Mouse (Mus musculus): Measurements from ENCODE around the gene Ppp1r35. TPM values are rescaled to one million over a fixed set of nuclear protein-coding genes. Genes with fewer than 3 reads are reported as not detected.

The Ppp1r35 gene
- polyA plus RNA-seq, 1 experiment from 2014 or later, result 33.9 TPM

DNA sequence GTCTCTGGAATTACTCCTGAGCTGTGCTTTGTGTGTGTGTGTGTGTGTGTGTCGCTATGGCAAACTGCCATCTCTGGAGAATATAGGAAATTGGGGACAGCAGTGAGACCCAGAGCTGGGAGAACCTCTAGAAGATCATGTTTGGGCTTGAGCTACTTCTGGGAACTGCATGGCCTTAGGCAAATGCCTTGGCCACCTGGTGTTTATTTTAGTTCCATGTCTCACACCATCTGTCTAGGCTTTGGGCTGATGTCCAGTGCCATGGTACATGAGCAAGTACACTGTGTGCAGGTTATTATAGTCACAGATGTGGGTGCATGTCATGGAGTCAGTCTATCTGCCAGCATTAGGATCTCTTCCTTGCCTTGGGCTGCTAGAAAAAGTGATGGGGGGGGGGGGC lies 44.0 kb downstream of the Ppp1r35 start:
- Histone ChIP-seq H3K9me3 (no peaks in the 10 kb centered on the region), H3K36me3 (no peaks in the 10 kb centered on the region), H3K27me3 (no peaks in the 10 kb centered on the region), H3K27ac (no peak overlapping the region), H3K4me1 (no peaks in the 10 kb centered on the region), H3K4me3 (no peak overlapping the region), H3K4me2 (no peak overlapping the region), H3K9ac (no peak overlapping the region)
- no peak for ATAC-seq (ENCODE audit: borderline replicate concordance, extremely low read depth, low FRiP score, low TSS enrichment)
- 81% methylated on average over 1 of the region's 1 CpGs for WGBS

DNA sequence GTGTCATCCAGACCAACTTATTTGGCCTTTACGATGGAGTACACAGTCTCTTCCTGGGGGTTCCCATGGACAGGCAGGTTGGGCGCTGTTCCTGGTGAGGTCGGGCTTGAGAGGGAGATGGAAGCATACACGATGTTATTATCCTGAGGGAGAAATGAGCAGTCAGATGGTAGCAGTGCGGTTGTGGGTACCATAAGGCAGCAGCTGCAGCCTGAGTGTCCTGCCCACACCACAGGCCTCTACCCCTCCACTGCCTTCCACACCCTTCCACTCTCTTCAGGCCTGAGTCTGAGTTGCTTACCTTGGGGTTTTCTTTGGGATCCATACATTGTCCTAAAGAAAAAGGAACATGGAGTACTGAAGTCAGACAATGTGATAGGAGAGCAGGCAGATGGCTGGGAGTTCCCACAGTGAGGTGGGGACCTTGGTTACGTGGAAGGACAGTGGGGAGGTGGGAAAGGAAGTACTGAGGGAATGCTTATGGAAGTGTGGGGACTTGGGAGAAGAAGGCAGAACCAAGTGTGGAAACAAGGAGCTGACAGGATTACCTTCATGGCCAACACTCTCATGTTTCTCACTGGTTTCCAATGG lies 44.9 kb downstream of the Ppp1r35 start:
- H3K4me1 ChIP-seq, result no peaks in the 10 kb centered on the region
- H3K27ac ChIP-seq, result no peak overlapping the region
- H3K4me3 ChIP-seq, result no peak overlapping the region
- H3K27me3 ChIP-seq, result no peaks in the 10 kb centered on the region
- no peak overlapping the region for H3K4me2 ChIP-seq
- H3K36me3 ChIP-seq, result no peaks in the 10 kb centered on the region
- WGBS, result 87% methylated on average over 6 of the region's 6 CpGs
- no peaks in the 10 kb centered on the region for H3K9me3 ChIP-seq
- no peak overlapping the region for H3K9ac ChIP-seq
- ATAC-seq (ENCODE audit: borderline replicate concordance, extremely low read depth, low FRiP score, low TSS enrichment), result no peak

DNA sequence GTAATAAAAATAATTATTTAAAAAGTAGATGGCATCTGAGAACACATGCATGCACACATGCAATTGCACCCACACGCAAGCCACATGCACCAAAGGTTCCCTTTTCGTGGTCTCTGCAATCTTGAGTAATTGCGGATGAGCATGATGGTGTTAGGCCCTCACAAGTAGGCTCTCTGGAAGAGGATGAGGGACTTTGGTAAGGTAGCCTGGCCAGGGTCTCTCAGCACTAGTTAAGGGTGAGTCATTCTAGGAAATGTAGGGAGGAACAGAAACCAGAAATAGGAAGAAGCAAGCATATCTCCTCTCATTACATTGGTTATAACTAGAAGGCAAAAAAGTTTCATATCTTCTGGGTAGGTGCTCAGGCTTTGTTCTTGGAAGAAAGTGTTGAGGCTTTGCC lies 46.4 kb downstream of the Ppp1r35 start:
- 89% methylated on average over 3 of the region's 3 CpGs for WGBS
- no peaks in the 10 kb centered on the region for H3K36me3 ChIP-seq
- no peaks in the 10 kb centered on the region for H3K4me1 ChIP-seq
- no peak for ATAC-seq (ENCODE audit: borderline replicate concordance, extremely low read depth, low FRiP score, low TSS enrichment)
- no peak overlapping the region for H3K27ac ChIP-seq
- H3K9ac ChIP-seq, result no peak overlapping the region
- no peaks in the 10 kb centered on the region for H3K9me3 ChIP-seq
- H3K4me2 ChIP-seq, result no peak overlapping the region
- H3K4me3 ChIP-seq, result no peak overlapping the region
- H3K27me3 ChIP-seq, result no peaks in the 10 kb centered on the region

DNA sequence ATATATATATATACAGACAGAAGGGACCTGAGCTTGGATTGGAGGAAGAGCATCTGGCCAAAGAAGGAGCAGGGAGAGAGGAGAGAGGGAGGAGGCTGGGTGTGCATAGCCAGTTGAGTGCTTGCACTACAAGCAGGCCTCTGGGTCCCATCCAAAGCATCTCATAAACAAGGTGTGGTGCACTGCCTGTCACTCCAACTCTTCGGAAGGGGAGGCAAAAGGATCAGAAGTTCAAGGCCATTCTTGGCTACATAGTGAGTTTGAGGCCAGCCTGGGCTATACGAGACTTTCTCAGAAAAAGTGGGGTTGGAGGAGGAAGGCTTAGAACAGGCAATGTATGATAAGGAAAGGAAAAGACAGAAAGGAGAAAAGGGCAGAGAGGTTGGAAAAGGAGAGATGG lies 47.3 kb downstream of the Ppp1r35 start:
- Histone ChIP-seq H3K27ac (no peak overlapping the region), H3K4me3 (no peak overlapping the region), H3K4me2 (no peak overlapping the region), H3K9me3 (no peaks in the 10 kb centered on the region), H3K9ac (no peak overlapping the region), H3K27me3 (no peaks in the 10 kb centered on the region), H3K4me1 (no peaks in the 10 kb centered on the region), H3K36me3 (no peaks in the 10 kb centered on the region)
- WGBS, result 74% methylated on average over 2 of the region's 2 CpGs
- ATAC-seq (ENCODE audit: borderline replicate concordance, extremely low read depth, low FRiP score, low TSS enrichment), result no peak

DNA sequence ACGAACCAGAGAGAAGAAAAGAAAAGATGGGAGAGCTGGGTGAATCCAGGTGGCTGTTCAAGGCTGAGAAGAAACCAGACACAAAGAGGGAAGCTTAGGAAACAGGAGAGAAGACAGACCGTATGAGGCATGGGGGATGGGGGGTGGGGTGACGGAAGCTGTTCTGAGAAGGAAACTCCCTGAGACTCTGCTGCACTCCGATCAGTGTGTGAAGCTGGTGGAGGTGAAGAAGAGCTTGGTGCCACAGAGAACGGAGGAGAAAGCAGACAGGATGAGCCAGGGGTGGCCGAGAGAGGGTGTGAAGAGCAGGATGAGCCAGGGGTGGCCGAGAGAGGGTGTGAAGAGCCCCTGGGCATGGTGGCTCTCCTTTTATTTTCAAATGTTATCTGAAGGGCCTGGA lies 47.8 kb downstream of the Ppp1r35 start:
- H3K4me1 ChIP-seq, result no peaks in the 10 kb centered on the region
- no peaks in the 10 kb centered on the region for H3K36me3 ChIP-seq
- WGBS, result 46% methylated on average over 7 of the region's 7 CpGs

DNA sequence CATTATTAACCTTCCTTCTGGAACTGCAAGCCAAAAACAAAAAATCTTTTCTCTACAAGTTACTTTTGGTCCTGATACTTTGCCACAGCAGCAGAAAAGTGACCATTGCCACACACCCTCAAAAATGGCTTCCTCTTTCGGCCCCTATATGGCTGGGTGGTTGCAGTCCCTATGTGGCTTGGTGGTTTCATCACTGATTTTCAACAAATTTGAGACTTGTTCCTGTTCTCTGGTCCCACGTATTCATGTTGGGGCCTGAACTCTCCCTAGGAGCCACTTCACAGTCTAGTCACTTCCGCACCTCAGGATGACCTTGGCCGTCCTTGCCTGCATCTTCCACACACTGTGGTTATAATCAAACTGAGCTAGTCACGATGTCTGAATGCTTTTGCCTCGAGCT lies 50.0 kb downstream of the Ppp1r35 start:
- no peaks in the 10 kb centered on the region for H3K9me3 ChIP-seq
- no peak for ATAC-seq (ENCODE audit: borderline replicate concordance, extremely low read depth, low FRiP score, low TSS enrichment)
- no peak overlapping the region for H3K9ac ChIP-seq
- H3K4me3 ChIP-seq, result no peak overlapping the region
- no peaks in the 10 kb centered on the region for H3K4me1 ChIP-seq
- H3K36me3 ChIP-seq, result no peaks in the 10 kb centered on the region
- H3K4me2 ChIP-seq, result no peak overlapping the region
- H3K27me3 ChIP-seq, result no peaks in the 10 kb centered on the region
- 77% methylated on average over 6 of the region's 6 CpGs for WGBS
- no peak overlapping the region for H3K27ac ChIP-seq

More for the DNA sequence above, 47.8 kb downstream of the Ppp1r35 start:
- no peak for ATAC-seq (ENCODE audit: borderline replicate concordance, extremely low read depth, low FRiP score, low TSS enrichment)
- Histone ChIP-seq H3K4me2 (no peak overlapping the region), H3K4me3 (no peak overlapping the region), H3K27ac (no peak overlapping the region), H3K9ac (no peak overlapping the region), H3K27me3 (no peaks in the 10 kb centered on the region), H3K9me3 (no peaks in the 10 kb centered on the region)

Other genes with a start within 250 kb of the Ppp1r35 start
- gene Epo, start 245.6 kb upstream of the Ppp1r35 start, polyA plus RNA-seq (2015; fragmentation: Nextera tagmentation; extraction: Ambion mirVana), result 0.55 and 0.66 TPM in 2 replicates
- gene Gnb2, start 245.3 kb upstream of the Ppp1r35 start, polyA plus RNA-seq (2015; fragmentation: Nextera tagmentation; extraction: Ambion mirVana), result 414 and 437 TPM in 2 replicates
- 0.24 and 0.71 TPM in 2 replicates for gene Actl6b, start 225.3 kb upstream of the Ppp1r35 start, polyA plus RNA-seq (2015; fragmentation: Nextera tagmentation; extraction: Ambion mirVana)
- 0.31 and 0.40 TPM in 2 replicates for gene Tfr2, start 209.0 kb upstream of the Ppp1r35 start, polyA plus RNA-seq (2015; fragmentation: Nextera tagmentation; extraction: Ambion mirVana)
- 31.6 and 32.8 TPM in 2 replicates for gene Mospd3, start 177.8 kb upstream of the Ppp1r35 start, polyA plus RNA-seq (2015; fragmentation: Nextera tagmentation; extraction: Ambion mirVana)
- gene Pcolce, start 165.1 kb upstream of the Ppp1r35 start, polyA plus RNA-seq (2015; fragmentation: Nextera tagmentation; extraction: Ambion mirVana), result 130 TPM in 2 replicates
- 0.08 and 0.21 TPM in 2 replicates for gene Fbxo24, start 149.8 kb upstream of the Ppp1r35 start, polyA plus RNA-seq (2015; fragmentation: Nextera tagmentation; extraction: Ambion mirVana)
- gene Lrch4, start 149.7 kb upstream of the Ppp1r35 start, polyA plus RNA-seq (2015; fragmentation: Nextera tagmentation; extraction: Ambion mirVana), result 35.7 and 37.1 TPM in 2 replicates
- gene Gm20605, start 149.7 kb upstream of the Ppp1r35 start, polyA plus RNA-seq (2015; fragmentation: Nextera tagmentation; extraction: Ambion mirVana), result 9.4 and 9.6 TPM in 2 replicates
- gene Sap25, start 137.5 kb upstream of the Ppp1r35 start, polyA plus RNA-seq (2015; fragmentation: Nextera tagmentation; extraction: Ambion mirVana), result 6.5 and 8.3 TPM in 2 replicates
- 0.06 TPM in 1 of 2 replicates, not detected in the other for gene Irs3, start 133.1 kb upstream of the Ppp1r35 start, polyA plus RNA-seq (2015; fragmentation: Nextera tagmentation; extraction: Ambion mirVana)
- 15.5 and 16.7 TPM in 2 replicates for gene Agfg2, start 94.1 kb upstream of the Ppp1r35 start, polyA plus RNA-seq (2015; fragmentation: Nextera tagmentation; extraction: Ambion mirVana)
- 1.6 and 1.8 TPM in 2 replicates for gene Nyap1, start 37.2 kb upstream of the Ppp1r35 start, polyA plus RNA-seq (2015; fragmentation: Nextera tagmentation; extraction: Ambion mirVana)
- 136 and 150 TPM in 2 replicates for gene Tsc22d4, start 33.1 kb upstream of the Ppp1r35 start, polyA plus RNA-seq (2015; fragmentation: Nextera tagmentation; extraction: Ambion mirVana)
- 11.5 and 12.3 TPM in 2 replicates for gene Mepce, start 8.8 kb downstream of the Ppp1r35 start, polyA plus RNA-seq (2015; fragmentation: Nextera tagmentation; extraction: Ambion mirVana)
- gene Zcwpw1, start 8.9 kb downstream of the Ppp1r35 start, polyA plus RNA-seq (2015; fragmentation: Nextera tagmentation; extraction: Ambion mirVana), result 23.1 and 28.2 TPM in 2 replicates
- 3.4 and 4.0 TPM in 2 replicates for gene Pilra, start 57.4 kb downstream of the Ppp1r35 start, polyA plus RNA-seq (2015; fragmentation: Nextera tagmentation; extraction: Ambion mirVana)
- 0.76 and 0.78 TPM in 2 replicates for gene Pilrb1, start 79.3 kb downstream of the Ppp1r35 start, polyA plus RNA-seq (2015; fragmentation: Nextera tagmentation; extraction: Ambion mirVana)
- 0.83 and 1.1 TPM in 2 replicates for gene Pilrb2, start 93.0 kb downstream of the Ppp1r35 start, polyA plus RNA-seq (2015; fragmentation: Nextera tagmentation; extraction: Ambion mirVana)
- 0.33 and 0.37 TPM in 2 replicates for gene Cyp3a13, start 142.8 kb downstream of the Ppp1r35 start, polyA plus RNA-seq (2015; fragmentation: Nextera tagmentation; extraction: Ambion mirVana)
- gene Gjc3, start 184.2 kb downstream of the Ppp1r35 start, polyA plus RNA-seq (2015; fragmentation: Nextera tagmentation; extraction: Ambion mirVana), result 0.10 and 0.12 TPM in 2 replicates
- gene Azgp1, start 202.7 kb downstream of the Ppp1r35 start, polyA plus RNA-seq (2015; fragmentation: Nextera tagmentation; extraction: Ambion mirVana), result 0.17 TPM in 1 of 2 replicates, not detected in the other
- gene Smok3a, start 242.4 kb downstream of the Ppp1r35 start, polyA plus RNA-seq (2015; fragmentation: Nextera tagmentation; extraction: Ambion mirVana), result not detected in 2 replicates
- not detected in 2 replicates for gene Smok3b, start 242.6 kb downstream of the Ppp1r35 start, polyA plus RNA-seq (2015; fragmentation: Nextera tagmentation; extraction: Ambion mirVana)